Mouse (Mus musculus) G1E (cell line): ENCODE results near the gene Mafg.

ENCODE experiments used
- CTCF ChIP-seq: IDR thresholded peaks from 2 replicates; pipeline ENCODE4 v1.5.1; 2012; ENCODE audit warnings: low read depth, low read length, inconsistent platforms, mixed read lengths
- GATA1 ChIP-seq: IDR thresholded peaks from 2 replicates; pipeline ENCODE4 v1.6.1; 2012; ENCODE audit warnings: borderline replicate concordance, low read length, inconsistent platforms, mixed read lengths
- POLR2AphosphoS5 ChIP-seq: IDR thresholded peaks from 2 replicates; pipeline ENCODE4 v1.6.1; 2012; ENCODE audit warnings: low read depth, low read length, inconsistent platforms; ENCODE audit not compliant: insufficient replicate concordance
- TAL1 ChIP-seq: conservative IDR thresholded peaks from 2 replicates; pipeline ENCODE4 v1.6.1; 2012; ENCODE audit warnings: low read depth, low read length, inconsistent platforms, mixed read lengths

- TF ChIP-seq GATA1: no peak
- TF ChIP-seq CTCF: no peak
- TF ChIP-seq TAL1: no peak
- no peak for TF ChIP-seq POLR2AphosphoS5
Observed at GRCm38 (mm10) chr11:120576365-120576981, 56.9 kb downstream of the Mafg start.
